Mouse (Mus musculus) heart, adult 18-20 months (tissue): ENCODE measurements at regions not wholly inside any gene's neighbourhood (a gene's known extent, or its start where the extent isn't known, plus 50 kb on each side); places are given as distances from the start of the nearest gene placed in this dataset.
A peak's percentile ranks its signal among the peaks of the same experiment; 100 is the strongest.

Source experiments
- DNase-seq, 2 experiments: peaks; one replicate each; pipeline ENCODE4 v3.0.0; 2021 to 2022; ENCODE audit warnings: mixed read lengths in 1 of 2

DNA sequence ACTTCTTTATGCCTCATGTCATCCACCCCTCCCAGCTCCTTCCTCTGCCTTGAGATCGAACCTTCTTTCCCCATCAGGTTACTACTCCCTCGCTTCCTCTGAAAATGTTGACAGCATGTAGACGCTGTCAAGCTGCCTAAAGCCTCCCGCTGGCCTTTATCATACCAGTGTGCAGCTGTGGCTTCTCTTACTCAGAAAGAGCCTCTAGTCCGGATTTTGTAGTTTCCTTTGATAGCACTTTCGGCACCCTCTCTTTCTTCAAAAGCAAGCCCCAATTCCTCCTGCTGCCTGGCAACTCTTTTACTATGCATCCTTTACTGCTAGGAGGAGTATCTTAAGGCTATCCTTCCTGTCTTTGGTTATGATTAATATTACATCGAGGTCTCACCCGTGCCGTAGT lies 149.8 kb upstream of the Ppp2r3a start:
- DNase-seq = no peak

DNA sequence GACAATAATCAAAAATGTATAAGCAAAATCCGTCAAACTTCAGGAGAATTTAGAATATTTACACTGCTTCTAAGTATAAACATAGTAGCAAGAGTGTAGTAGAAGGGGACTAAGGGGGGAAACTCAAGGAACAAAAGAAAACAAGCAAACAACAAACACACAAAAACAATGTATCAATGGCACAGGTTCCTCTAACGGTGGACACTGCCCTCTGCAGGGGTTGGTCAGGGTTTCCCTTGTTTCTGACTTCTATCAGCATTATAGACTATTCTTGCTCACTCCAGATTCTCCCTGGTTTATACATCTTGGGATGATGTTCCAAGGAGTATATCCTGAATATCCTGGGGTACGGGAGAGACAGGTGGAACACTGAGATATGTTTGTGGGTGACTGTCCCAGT lies 147.3 kb upstream of the Ppp2r3a start:
- DNase-seq = peak in 1 of 2 experiments; percentile 33

GRCm38 (mm10) chr9:101369380-101369779 lies 117.8 kb upstream of the Ppp2r3a start:
- DNase-seq = no peak

GRCm38 (mm10) chr9:101356607-101357006 lies 105.0 kb upstream of the Ppp2r3a start:
- DNase-seq = no peak

DNA sequence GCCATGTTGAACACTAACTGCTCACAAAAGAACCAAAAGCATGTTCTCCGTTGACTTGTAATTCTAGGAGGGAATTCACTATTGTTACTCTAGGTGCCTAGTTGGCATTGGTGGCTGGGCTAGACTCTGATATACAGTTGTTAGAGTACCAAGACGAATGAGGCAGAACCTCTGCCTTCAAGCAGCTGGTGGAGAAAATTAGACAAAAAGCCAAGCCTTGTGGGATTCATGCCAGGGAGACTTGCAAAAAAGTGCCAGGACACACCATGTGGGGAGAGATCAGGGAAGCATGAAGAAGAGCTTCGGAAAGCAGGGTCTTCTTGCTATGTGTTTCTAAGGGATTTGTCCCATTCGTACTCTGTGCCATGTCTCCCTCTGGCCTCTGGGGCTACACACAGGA lies 97.2 kb upstream of the Ppp2r3a start:
- no peak for DNase-seq

DNA sequence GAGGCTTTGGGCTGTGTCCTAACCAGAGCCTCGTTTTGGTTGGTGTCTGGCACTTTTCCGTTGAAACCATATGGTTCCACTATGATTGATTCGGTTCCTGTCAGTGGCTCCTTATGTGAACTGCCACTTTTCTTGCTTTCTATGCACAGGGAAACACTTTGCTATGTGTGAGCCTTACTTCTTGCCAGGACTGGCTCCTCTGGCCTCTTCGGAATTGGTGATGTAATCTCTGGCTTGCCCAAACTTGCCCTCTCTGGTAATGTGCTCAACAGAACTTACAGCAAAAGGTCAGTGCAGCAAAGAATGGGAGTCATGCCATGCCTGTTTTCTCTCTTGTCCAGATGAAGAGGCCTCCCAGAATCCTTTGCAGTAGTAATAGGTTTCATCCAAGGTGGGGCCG lies 91.3 kb upstream of the Ppp2r3a start:
- peak in 1 of 2 experiments; percentile 19 for DNase-seq

DNA sequence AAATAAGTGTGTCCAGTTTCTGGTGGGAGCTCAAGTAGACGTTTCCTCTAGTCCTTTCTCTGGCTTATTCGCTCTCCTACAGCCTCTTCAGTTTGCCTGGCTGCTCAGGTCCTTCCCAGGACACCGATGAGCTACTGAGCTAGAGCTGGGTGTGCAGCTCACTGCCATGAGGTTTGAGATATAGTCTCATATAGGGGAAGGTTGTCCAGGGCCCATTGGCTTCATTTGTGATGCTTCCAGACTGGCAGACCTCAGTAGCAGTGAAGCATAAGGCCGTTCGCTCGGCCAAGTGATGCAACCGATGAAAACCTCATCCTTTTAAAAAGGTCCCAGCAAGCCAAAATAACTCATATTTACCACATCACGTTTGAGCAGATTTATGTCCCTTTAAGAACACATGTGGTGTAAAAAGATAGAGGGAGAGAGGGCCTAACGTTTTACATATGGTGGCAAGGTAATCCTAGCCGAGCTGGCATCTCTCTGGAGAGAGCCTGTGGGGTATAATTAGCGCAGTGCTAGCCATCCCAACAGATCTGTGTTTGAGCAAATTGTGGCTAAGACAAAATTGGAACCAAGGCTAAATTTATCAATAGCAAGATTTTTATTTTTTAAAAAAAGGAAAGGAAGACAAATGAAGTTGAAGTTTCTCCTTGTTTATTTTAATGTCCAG lies 89.3 kb upstream of the Ppp2r3a start:
- no peak for DNase-seq

DNA sequence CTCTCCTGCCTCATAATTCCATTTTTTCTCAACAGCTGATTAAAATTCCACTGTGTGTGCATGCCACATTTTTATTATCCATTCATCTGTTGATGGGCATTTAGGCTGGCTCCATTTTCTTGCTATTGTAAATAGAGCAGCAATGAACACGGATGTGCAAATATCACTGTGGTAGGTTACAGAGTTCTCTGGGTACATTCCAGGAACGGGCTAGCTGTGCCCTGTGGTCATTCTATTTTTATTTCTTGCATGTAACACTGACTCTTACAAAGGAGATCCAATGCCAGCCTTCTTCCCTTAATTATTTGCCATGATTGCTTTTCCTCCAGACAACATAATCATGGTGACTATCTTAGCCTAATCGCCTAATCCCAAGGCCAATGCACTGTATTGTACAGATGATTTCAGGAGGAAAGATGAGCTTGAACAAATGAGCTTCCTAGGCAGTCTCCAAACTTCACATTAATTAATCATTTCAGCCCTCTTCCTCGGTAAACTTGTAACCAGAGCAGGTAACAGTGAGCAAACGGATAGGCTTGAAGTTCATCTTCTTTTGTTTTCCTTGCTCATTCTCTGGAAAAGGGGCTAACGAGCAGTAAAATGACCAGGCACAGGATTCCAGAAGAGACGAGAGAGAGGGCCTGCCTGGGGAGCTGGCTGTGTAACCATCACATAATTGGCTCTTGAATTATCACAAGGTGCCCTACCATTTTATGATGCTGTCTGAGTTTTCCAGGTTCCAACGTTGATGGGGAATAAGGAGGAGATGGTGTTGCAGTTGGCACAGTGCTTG lies 77.6 kb upstream of the Ppp2r3a start:
- DNase-seq = peak; percentile 52 to 55

- peak; percentile 36 to 53 for DNase-seq
Observed at GRCm38 (mm10) chr9:101326961-101327360, 75.4 kb upstream of the Ppp2r3a start.

DNA sequence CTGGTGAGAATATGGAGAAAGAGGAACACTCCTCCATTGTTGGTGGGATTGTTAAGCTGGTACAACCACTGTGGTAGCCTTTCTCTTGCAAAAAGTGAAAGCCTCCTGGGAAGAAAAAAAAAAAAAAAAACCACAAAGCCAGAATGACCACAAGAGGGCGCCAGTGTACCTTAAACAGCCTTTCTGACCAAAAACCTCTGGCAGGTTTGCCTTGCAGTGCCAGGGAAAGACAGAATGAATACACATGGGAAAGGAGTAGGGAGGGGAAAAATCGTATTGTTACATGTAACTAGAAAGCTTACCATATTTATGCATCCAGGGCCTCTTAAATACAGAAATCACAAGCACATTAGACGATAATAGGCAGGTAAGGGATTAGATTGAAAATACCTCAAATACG lies 62.4 kb upstream of the Ppp2r3a start:
- DNase-seq = peak; percentile 27 to 83

GRCm38 (mm10) chr9:101306408-101306935 lies 54.9 kb upstream of the Ppp2r3a start:
- no peak for DNase-seq

DNA sequence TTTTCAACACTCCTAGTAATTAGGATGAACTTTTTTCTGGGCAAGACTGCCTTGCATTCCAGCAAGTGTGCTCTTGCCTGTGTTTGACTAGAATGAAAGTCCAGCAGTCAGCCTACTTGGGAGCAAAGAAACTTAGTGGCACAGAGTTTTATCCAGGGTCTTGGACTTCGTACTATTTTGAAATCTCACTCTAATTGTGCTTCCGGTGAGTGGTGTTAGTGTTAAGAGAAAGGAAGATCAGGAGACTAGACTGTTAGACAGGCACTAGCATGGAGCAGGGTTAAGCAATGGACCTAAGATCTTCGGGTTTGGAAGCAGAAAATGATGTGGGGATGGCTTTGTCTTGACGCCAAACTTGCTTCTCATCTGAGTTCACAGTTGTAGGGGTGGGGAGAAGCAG lies 54.1 kb upstream of the Ppp2r3a start:
- DNase-seq = no peak
